Mouse (Mus musculus) retina, embryonic 14.5 days (tissue): ENCODE measurements at regions not wholly inside any gene's neighbourhood (a gene's known extent, or its start where the extent isn't known, plus 50 kb on each side); places are given as distances from the start of the nearest gene placed in this dataset.
"Not testable (repeated sequence)": the region's sequence is repeated elsewhere in the genome, so short reads cannot be mapped to it uniquely, and the experiment has no call there.

Experiments
- DNase-seq: peaks from one replicate; pipeline ENCODE4 v3.0.0-alpha.2; 2015; ENCODE audit warnings: low spot score

DNA sequence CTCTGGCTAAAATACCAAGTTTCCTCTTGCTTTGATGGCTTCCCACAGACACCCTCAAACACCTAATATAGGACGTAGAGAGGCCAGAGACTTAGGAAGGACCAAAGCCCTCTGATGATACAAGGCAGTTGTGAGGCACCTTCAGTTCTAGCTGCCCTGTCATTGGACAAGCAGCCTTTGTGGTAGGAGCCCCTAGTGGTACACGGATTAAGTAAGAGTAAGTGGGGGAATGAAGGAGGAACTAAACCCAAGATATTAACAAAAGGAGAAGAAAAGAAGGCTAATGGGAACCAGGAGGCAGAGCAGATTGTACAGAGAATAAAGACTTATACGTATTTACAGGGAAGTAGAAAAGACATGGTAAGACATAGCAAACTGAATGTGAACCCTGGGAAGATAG, 352.3 kb upstream of the Tmco5 start:
- DNase-seq = not testable (repeated sequence)

DNA sequence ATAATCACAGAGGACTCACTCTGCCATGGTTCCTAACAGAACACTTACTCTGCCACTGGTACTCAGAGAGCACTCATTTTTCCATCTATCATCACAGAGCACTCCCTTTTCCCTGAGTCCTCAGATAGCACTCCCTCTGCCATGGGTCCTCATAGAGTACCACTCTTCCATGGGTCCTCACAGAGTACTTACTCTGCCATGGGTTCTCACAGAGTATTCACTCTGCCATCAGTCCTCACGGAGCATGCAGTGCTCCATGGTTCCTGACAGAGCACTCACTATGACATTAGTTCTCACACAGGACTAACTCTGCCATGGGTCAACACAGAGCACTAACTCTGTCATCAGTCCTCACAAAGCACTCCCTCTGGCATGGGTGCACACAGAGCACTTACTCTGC, 342.0 kb upstream of the Tmco5 start:
- no peak for DNase-seq

DNA sequence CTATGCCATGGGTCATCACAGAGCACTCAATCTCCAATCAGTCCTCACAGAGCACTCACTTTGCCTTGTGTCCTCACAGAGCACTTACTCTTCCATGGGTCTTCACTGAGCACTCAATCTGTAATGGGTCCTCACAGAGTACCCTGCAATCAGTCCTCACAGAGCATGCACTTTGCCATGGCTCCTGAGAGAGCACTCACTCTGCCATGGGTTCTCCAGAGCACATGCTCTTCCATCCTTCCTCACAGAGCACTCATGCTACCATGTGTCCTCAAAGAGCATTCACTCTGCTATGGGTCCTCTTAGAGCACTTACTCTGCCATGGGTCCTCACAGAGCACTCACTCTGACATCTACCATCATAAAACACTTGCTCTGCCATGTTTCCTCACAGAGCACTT, 319.1 kb upstream of the Tmco5 start:
- DNase-seq = no peak

DNA sequence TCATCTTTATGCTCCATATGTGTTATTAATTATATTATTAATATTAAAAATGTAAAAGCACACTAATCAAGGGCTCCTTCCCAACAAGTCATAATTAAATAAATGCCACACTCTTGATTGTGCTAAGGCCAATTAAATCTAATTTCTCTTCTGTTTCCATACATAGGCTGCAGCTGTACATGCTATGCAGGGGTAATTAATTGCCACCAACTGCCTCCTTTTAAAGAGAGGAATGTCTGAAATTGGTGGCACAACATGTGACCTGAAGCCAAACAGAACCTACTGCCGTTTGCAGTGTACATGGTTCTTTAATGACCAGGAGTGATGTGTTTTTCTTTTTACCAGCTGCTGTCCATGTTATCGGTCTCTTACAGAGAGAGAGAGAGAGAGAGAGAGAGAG, 294.5 kb upstream of the Tmco5 start:
- DNase-seq = peak; percentile 14

DNA sequence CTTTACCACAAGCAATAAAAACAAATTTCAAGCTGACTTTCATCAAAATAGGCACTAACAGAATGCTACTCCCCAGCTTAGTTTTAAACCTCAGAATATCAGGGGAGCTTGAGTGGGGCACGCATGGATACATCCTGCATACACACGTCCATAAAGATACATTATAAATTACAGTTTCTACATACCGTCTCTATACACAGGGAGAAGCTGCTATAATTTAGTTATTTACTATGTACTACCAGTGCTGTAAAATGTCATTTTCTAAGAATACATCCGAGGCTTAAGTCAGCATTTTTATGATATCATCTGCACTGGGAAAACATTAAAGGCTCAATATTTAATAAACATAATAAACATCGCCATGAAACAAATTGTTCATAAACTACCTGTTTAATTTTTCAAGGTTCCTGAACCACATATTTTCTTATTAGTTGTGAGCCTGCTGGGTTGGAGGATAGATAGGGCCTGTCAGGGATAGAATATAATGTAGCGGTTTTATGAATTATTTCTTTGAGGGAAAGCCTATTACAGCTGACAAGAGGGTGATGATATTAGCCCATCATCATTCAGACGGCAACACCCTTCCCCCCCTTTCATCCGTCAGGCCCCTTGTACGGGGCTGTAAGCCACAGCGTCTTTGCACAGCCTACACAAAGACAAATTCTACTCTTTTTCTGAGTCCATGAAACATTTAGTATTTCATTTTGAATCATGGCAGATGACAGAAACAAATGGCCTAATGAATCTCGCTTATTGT, 292.1 kb upstream of the Tmco5 start:
- peak; percentile 20 for DNase-seq

DNA sequence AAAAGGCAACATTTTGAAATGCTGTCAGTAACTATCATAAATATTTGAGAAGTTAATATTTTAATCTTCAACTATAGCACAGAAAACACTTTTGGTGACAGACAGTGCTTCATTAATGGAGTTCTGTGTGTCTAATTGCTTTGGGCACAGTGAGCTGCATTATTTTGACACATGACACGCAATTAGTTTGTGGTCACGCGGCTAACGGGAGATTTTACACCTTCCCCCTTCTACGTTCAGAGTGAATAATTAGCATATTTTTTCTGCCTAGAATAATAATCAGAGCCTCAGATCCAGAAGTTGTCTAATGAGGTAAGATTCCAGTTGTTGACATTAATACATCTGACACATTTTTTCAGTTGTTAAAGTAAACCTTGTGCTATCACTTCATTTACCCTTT, 272.6 kb upstream of the Tmco5 start:
- no peak for DNase-seq

DNA sequence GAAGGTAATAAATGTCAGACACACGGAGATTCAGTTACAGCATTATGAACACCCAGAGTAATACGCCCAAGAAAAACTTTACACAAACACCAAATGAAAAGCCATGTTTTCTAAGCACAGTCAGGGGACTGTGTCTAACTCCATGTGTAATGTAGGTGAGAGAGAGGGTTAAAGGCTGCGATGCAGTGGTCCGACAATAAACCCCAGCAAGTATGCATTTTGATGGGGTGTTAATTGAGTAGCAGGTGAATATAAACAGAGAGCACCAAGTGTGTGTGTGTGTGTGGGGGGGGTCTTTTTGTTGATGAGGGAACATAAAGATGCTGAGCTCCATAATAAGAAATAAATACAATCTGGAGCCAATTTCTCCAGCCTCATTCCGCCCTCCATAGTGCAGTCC, 238.6 kb upstream of the Tmco5 start:
- DNase-seq = no peak

DNA sequence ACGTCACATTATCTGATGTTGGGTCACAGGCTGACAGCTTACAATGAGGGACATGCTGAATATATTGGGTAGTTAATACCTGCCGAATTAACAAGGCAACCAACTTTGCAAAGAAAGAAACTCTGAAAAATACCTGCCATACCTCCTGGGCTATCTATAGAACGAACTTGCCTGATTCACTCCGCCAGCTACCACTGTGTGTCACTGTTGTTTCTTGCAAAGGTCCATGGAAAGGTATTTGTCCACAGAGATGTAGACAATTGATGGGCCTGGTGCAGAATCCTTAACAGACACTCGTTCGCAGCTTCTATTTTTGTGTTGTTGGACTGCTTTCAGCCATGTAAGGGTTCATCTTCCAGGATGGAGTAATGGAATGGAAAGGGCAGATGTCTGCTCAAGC, 226.4 kb upstream of the Tmco5 start:
- no peak for DNase-seq

DNA sequence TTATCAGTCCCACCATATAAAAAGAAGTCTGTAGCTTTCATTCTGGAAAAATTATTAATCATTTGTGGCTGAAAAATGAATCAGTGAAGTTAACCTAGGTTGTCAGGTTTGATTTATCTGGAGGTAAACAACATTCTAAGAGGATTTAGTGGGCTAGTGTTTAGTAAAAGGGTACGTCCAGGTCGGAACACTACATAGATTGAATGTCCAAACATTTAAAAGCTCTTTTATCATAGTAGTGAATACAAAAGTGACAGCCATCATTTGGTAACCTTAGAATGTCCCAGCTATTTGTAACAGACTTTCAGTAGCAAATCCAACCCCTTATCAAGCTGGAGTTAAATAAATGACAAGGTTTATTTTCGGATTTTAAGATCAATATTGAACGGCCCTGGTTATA, 192.7 kb upstream of the Tmco5 start:
- no peak for DNase-seq

DNA sequence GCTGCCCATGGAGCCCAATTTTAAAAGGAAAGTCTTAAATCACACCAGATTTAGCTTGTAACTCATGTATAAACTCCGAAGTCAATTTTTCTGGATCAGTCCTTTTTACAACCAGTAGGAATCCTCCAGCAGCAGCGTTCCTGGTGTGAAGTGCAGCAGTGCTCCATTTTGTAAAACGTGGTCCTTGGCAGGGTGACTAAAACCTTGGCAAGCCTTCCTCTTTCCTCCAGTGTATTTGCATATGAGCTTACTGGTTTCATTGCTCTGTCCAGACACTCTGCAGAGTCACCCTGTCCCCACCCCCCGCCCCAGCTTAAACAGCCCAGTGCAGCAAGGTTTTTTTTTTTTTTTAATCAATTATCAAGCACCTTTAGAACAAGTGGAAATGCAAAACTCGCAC, 180.9 kb upstream of the Tmco5 start:
- no peak for DNase-seq

DNA sequence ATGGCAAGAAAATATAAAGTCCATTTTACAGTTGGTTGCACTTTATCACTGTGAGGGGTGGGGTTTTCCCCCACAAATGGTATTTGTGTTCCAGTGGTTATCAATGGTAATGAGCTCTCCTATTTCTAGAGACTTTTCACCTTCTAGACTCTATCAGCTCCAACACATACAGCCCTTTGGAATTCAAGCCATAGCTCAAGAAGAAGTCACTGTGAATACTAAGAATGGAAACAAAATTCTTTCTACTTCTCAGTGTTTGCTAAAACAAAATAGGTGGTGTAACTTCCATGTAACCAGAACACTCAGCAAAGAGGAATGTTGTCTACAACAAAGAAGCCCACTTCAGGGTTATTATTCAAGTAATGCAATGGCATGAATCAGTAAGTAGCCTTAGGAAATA, 173.8 kb upstream of the Tmco5 start:
- no peak for DNase-seq

DNA sequence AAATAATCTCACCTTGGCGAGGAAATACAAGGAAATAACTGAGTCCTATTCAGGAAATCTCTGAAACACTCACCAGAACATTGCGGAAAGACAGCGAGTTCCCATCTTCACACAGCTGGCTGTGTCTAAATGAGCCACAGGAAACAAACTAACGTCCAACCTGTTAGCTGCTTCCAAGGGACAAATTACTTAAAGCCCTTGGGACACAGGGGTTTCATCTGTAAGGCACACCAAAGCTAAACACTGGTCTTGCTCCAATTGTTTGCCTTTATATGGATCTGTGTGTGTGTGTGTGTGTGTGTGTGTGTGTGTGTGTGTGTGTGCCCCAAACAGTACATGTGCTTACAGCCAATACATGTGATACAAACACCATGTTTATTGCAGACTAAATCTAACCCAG, 168.9 kb upstream of the Tmco5 start:
- no peak for DNase-seq

DNA sequence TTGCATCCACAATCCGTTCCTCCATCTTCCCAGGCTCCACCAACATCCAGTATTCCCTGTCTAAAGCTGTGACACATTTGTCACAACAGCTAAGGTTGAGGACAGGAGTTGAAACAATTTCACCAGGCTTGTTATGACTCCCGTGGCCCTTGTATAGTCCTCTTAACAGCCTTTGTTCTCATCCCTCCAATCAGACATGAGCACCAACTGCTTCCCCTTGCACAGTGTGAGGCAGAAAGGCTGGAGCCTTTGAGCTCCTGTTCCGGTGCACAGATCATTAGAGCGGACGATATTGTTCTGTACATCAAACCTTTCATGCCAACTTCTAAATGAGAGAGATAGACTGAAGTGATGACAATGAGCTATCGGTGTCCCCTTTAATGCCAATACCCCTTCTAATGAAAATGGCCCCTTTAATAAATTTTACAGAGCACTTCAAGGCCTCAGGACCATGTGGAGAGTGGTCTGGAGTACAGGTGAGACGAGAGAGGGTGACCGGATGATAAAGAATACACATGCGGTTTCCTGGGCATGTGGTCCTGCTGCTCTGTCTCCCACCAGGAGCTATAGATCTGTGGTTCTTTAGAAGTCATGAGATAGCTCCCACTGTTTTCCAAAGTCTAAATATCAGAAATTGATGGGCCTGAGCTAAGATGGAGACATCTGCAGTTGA, 161.8 kb upstream of the Tmco5 start:
- peak; percentile 16 for DNase-seq

DNA sequence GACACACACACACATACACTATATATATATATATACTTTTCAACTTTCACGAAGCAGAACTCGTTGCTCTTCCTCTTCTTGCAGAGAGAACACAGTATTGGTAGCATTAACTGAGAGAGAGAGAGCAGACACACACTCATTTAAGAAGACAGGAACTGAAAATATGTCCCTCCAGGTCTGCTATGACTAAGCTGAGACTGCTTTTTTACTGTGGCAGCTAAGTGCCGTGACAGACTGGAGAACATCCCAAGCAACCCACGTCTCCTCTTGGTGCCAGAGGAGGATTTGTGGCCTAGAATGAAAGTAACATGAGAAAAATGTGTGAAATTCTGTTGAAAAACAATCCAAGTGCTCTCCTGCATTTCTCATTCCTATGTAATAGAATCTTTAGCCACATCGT, 159.9 kb upstream of the Tmco5 start:
- DNase-seq = no peak

DNA sequence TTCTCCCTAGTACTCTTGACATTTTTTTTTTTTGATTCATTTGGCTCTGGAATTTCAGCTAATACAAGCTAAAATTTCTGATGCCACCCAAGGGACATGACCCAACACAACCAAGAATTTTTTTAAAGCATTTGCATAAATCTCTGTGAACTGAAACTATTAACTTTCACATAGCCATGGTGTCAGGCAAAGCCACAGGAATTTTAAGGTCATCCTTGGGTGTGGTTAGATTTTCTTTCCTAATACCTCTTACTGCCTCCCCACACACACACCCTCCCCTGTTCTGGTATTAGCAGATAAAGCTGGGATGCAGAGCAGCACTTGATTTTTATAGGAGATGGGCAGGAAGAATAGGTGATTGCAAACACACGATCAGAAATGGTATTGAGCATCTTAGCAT, 150.9 kb upstream of the Tmco5 start:
- DNase-seq = no peak

DNA sequence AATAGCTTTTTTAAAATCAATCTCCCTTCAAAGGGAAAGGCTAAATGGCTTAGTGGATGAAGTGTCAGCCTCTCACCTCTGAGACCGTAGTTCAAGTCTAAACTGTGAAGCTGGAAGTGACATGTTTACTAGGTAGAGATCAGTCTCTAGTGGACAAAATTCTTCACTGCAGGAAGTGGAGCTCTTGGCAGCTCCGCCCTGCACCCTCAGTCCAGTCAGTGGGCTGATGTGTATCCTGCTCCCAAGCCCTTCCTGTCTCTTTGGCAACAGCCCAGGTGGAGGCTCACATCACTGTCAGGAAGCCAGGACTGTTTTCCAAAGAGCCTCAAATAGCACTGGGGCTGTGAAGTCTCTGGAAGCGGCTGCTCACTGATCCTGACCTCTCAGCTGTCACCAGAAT, 142.8 kb upstream of the Tmco5 start:
- DNase-seq = peak; percentile 58

DNA sequence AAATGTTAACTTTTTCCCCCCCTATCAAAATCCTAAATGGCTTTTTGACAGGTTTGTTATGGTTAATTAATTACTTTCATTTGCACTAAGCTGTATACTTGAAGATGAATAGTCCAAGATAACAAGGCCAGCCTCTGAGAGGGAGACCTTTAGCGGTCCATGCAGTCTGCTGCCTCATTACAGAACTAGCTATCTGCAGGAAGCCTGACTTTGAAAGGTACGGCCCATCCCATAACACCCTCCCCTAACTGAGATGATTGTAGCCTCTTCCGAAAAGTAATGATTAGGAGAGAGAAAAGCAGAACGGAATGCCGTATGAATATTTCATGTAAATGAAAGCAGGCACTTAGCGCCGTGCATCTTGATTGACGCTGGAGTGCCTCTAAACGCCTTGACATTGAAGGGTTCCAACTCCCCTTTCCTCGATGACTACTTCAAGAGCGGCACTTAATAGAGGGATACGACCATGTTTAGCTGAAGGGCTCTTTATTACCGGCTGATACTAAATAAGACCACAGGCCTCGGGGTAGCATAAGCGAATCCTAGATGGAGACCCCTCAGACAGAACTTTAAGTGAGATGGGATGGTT, 109.9 kb upstream of the Tmco5 start:
- no peak for DNase-seq

DNA sequence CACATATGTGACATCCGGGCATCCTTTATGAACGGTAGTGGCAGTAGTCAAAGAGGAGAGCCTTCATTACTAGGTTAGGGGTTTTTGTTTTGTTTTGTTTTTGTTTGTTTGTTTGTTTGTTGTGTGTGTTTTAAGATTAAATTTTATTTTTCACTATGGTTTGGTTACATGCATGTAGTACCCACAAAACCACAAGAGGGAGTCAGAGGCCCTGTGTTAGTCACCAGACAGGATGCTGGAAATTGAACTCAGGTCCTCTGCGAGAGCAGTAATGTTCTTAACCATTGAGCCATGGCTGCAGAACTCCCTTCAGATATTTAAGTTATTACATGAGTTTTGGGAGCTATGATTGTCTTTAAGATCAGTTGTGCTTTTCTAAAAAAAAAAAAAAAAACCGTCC, 109.3 kb upstream of the Tmco5 start:
- DNase-seq = peak; percentile 16

DNA sequence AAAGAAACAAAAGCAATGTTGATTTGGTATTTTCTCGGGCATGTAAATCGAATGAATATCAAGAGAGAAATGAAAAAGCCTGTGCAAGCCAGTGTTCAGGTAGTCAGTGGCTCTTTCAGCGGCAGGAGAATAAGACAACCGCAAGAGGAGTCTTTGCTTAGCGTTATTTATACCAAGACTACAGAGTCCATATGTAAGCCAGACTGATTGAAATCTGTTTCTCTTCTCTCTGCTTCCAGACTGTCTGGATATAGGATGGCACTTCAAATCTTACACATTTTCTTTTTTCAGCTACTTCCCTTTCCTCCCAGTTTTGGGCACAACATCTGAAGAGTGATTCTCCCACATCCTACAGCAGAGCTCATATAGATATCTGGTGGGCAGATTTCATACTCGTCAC, 105.9 kb upstream of the Tmco5 start:
- no peak for DNase-seq

DNA sequence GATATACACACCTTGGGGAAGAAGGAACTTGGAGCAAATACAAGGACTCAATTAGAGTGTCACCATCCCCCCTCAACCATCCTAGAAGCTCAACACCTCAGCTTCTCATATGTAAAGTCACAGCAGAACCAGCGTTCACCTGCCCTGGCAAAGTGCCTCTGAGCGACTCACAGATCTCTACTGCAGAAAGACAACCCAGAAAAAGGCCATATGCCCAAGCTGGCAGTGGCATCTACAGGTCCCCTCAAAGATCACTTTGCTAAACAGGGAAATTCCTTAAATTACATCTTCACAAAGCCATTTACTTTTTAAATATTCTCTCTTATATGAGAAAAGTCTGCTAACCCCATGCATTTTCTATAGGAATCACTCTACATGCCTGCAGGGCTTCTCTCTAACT, 78.3 kb upstream of the Tmco5 start:
- DNase-seq = no peak

DNA sequence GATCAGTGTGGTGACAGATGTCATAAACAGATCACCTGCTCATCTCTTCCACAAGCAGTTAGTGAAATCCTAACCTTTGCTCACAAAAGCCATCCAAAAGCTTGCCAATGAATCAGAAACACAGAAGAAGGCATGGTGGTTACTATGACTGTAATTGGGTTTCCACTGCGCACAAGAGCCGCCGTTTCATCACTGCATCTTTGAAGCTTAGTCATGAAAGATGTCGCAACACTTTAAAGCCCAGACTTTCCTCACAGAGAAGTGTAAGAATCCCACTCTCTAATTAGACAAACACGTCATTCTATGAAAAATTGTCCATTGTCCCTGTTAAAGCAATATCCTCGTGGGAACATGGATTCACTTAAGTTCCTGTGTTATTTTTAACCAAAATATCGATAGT, 76.9 kb upstream of the Tmco5 start:
- no peak for DNase-seq

DNA sequence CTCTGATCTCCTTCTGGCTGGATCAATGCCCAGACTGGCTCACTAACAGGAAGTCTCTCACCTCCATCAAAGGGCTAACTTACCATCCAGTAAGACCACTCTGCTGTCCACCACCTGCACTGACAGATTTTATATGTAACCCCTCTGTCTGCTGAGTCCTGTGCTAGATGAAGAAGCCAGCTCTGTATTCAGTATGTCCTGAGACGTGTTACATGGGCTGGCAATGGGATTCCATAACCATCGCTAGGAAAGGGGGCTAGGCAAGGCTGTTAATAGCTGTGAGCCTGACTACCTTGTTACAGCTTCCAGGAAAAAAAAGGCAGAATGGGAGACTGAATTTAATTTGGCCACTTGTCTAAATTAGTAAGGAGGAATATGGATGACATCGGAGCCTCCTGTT, 71.3 kb upstream of the Tmco5 start:
- DNase-seq = no peak

DNA sequence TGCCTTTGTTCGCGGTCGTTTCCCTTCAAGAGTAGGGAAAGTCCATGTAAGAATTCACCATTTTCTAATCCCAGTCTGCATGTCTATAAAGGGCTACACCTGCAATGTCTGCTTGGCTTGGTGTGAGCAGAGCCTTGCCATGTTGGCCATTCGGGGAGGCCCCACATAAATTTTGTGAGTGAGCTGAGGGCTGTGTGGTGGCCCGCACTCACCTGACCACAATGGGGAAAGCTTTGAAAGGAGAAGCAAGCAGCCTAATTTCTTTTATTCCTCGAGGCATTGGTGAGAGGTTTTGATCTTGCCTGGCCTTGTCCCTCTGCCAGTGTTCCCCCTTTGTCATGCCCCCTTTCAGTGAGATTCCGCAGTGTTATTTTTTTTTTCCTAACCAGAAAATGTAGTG, 70.9 kb upstream of the Tmco5 start:
- DNase-seq = no peak

DNA sequence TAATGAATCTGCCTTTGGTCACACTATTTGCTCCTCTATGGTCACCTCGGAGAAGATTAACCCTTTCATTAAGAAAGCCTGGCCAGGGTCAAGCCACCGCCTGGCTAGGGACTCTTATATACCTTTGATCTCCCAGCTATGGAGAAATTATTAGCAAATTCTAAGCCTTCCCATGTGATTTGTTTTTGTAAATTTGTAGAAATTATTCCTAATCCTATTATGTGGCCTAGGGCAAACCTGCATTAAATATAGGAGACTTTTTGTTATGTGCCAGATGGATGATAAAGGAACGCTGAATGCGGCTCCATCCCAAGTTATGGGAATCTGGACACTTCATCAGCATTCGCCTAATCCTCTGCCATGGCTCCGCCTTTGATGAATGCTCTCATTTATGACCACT, 70.4 kb upstream of the Tmco5 start:
- no peak for DNase-seq
